Mouse (Mus musculus) MEL (cell line): ENCODE data around the gene Slc25a11. TPM values are rescaled to one million over a fixed set of nuclear protein-coding genes. Genes with fewer than 3 reads are reported as not detected.

ENCODE experiments used
- DNase-seq: peaks from one replicate; pipeline ENCODE4 v3.0.0; 2011; ENCODE audit warnings: low read depth, low spot score
- H3K27ac ChIP-seq: 2 replicates; pipeline ENCODE4 v1.5.1; 2012; ENCODE audit warnings: low read depth, mild to moderate bottlenecking, control low read depth, low read length, moderate library complexity; ENCODE audit not compliant: control insufficient read depth
- H3K27me3 ChIP-seq, 2 experiments: fragments of 150-350 bp in 1 of 2; sonication (generic) in 1 of 2; 2 replicates each; pipeline ENCODE4 v1.6.1; 2012; ENCODE audit warnings: low read length in 2 of 2, mild to moderate bottlenecking in 2 of 2, improper control_type of control experiment in 1 of 2, moderate library complexity in 1 of 2; ENCODE audit not compliant: insufficient read depth in 2 of 2, control insufficient read depth in 1 of 2
- H3K36me3 ChIP-seq, 2 experiments: 2 replicates each; pipeline ENCODE4 v1.6.1; 2012 to 2014; ENCODE audit warnings: low read length in 2 of 2, improper control_type of control experiment in 1 of 2, inconsistent platforms in 1 of 2, mild to moderate bottlenecking in 1 of 2; ENCODE audit not compliant: insufficient read depth in 2 of 2, control insufficient read depth in 1 of 2
- H3K4me1 ChIP-seq, 2 experiments: fragments of 150-350 bp in 1 of 2; sonication (generic) in 1 of 2; 2 replicates each; pipeline ENCODE4 v1.6.1; 2012; ENCODE audit warnings: low read length in 2 of 2, improper control_type of control experiment in 1 of 2, mild to moderate bottlenecking in 1 of 2; ENCODE audit not compliant: insufficient read depth in 2 of 2, control insufficient read depth in 1 of 2
- H3K4me3 ChIP-seq, 2 experiments: fragments of 150-350 bp in 1 of 2; sonication (generic) in 1 of 2; 2 replicates each; pipeline ENCODE4 v1.5.1; 2012; ENCODE audit warnings: low read depth in 2 of 2, low read length in 2 of 2, mild to moderate bottlenecking in 2 of 2, moderate library complexity in 2 of 2, control low read depth in 1 of 2, improper control_type of control experiment in 1 of 2; ENCODE audit not compliant: control insufficient read depth in 1 of 2, insufficient read depth in 1 of 2
- H3K79me2 ChIP-seq: 2 replicates; pipeline ENCODE4 v1.6.1; 2012; ENCODE audit warnings: mild to moderate bottlenecking, low read length, moderate library complexity; ENCODE audit not compliant: control insufficient read depth, poor library complexity, insufficient read depth
- H3K9ac ChIP-seq: 2 replicates; pipeline ENCODE4 v1.6.1; 2012; ENCODE audit warnings: low read depth, mild to moderate bottlenecking, control low read depth, low read length, moderate library complexity; ENCODE audit not compliant: control insufficient read depth, poor library complexity, severe bottlenecking
- H3K9me3 ChIP-seq: fragments of 150-350 bp; sonication (generic); replicated peaks from 2 replicates; pipeline ENCODE4 v1.6.1; 2012; ENCODE audit warnings: mild to moderate bottlenecking, low read length, improper control_type of control experiment, moderate library complexity; ENCODE audit not compliant: insufficient read depth
- CTCF ChIP-seq, 3 experiments: IDR thresholded peaks in 2 of 3; conservative IDR thresholded peaks in 1 of 3; 2 replicates each; pipeline ENCODE4 v1.5.1; 2011 to 2012; ENCODE audit warnings: low read length in 3 of 3, low read depth in 2 of 3, mild to moderate bottlenecking in 2 of 3, improper control_type of control experiment in 1 of 3, inconsistent platforms in 1 of 3, mixed read lengths in 1 of 3, moderate library complexity in 1 of 3; ENCODE audit not compliant: control insufficient read depth in 1 of 3, insufficient read depth in 1 of 3, poor library complexity in 1 of 3, severe bottlenecking in 1 of 3
- E2F4 ChIP-seq: IDR thresholded peaks from 2 replicates; pipeline ENCODE4 v1.6.1; 2011; ENCODE audit warnings: low read depth, low read length, improper control_type of control experiment, borderline replicate concordance
- EP300 ChIP-seq, 2 experiments: IDR thresholded peaks; 2 replicates each; pipeline ENCODE4 v1.6.1; 2011; ENCODE audit warnings: improper control_type of control experiment in 2 of 2, low read length in 2 of 2, low read depth in 1 of 2, mild to moderate bottlenecking in 1 of 2
- ETS1 ChIP-seq: IDR thresholded peaks from 2 replicates; pipeline ENCODE4 v1.6.1; 2012; ENCODE audit warnings: low read depth, mild to moderate bottlenecking, inconsistent platforms, low read length, improper control_type of control experiment, moderate library complexity
- GATA1 ChIP-seq: IDR thresholded peaks from 2 replicates; pipeline ENCODE4 v1.6.1; 2011; ENCODE audit warnings: low read depth, low read length, improper control_type of control experiment
- HCFC1 ChIP-seq: IDR thresholded peaks from 2 replicates; pipeline ENCODE4 v1.6.1; 2012; ENCODE audit warnings: low read depth, mild to moderate bottlenecking, inconsistent platforms, low read length, improper control_type of control experiment, moderate library complexity
- JUND ChIP-seq: IDR thresholded peaks from 2 replicates; pipeline ENCODE4 v1.6.1; 2011; ENCODE audit warnings: low read depth, mild to moderate bottlenecking, improper control_type of control experiment, low read length
- MAX ChIP-seq: IDR thresholded peaks from 2 replicates; pipeline ENCODE4 v1.6.1; 2011; ENCODE audit warnings: low read length, improper control_type of control experiment
- MAZ ChIP-seq: IDR thresholded peaks from 2 replicates; pipeline ENCODE4 v1.6.1; 2012; ENCODE audit warnings: low read depth, mild to moderate bottlenecking, inconsistent platforms, low read length, improper control_type of control experiment
- MEF2A ChIP-seq: IDR thresholded peaks from 2 replicates; pipeline ENCODE4 v1.6.1; 2014; ENCODE audit warnings: low read depth, mild to moderate bottlenecking, inconsistent platforms, low read length, improper control_type of control experiment; ENCODE audit not compliant: poor library complexity, insufficient replicate concordance, severe bottlenecking; ENCODE audit errors: extremely low read depth
- MXI1 ChIP-seq: IDR thresholded peaks from 2 replicates; pipeline ENCODE4 v1.6.1; 2011; ENCODE audit warnings: mild to moderate bottlenecking, low read depth, low read length, improper control_type of control experiment
- MYC ChIP-seq: IDR thresholded peaks from 2 replicates; pipeline ENCODE4 v1.6.1; 2011; ENCODE audit warnings: low read depth, mild to moderate bottlenecking, low read length, improper control_type of control experiment, moderate library complexity
- NELFE ChIP-seq: IDR thresholded peaks from 2 replicates; pipeline ENCODE4 v1.6.1; 2011; ENCODE audit warnings: low read depth, low read length, improper control_type of control experiment
- NRF1 ChIP-seq: IDR thresholded peaks from 2 replicates; pipeline ENCODE4 v1.6.1; 2014; ENCODE audit warnings: low read depth, mild to moderate bottlenecking, inconsistent platforms, low read length, improper control_type of control experiment, moderate library complexity; ENCODE audit not compliant: poor library complexity, insufficient read depth, severe bottlenecking
- POLR2A ChIP-seq, 2 experiments: IDR thresholded peaks; 2 replicates each; pipeline ENCODE4 v1.6.1; 2011 to 2012; ENCODE audit warnings: low read length in 2 of 2, mild to moderate bottlenecking in 2 of 2, control low read depth in 1 of 2, improper control_type of control experiment in 1 of 2, low read depth in 1 of 2, moderate library complexity in 1 of 2; ENCODE audit not compliant: control insufficient read depth in 1 of 2, insufficient read depth in 1 of 2, poor library complexity in 1 of 2
- POLR2AphosphoS2 ChIP-seq: IDR thresholded peaks from 2 replicates; pipeline ENCODE4 v1.6.1; 2011; ENCODE audit warnings: low read length, improper control_type of control experiment
- RAD21 ChIP-seq: IDR thresholded peaks from 2 replicates; pipeline ENCODE4 v1.6.1; 2011; ENCODE audit warnings: mild to moderate bottlenecking, low read depth, low read length, improper control_type of control experiment
- SMC3 ChIP-seq: IDR thresholded peaks from 2 replicates; pipeline ENCODE4 v1.6.1; 2011; ENCODE audit warnings: low read depth, low read length, improper control_type of control experiment
- TBP ChIP-seq: IDR thresholded peaks from 2 replicates; pipeline ENCODE4 v1.8.0; 2011; ENCODE audit warnings: low read depth, low read length, improper control_type of control experiment
- TCF12 ChIP-seq: IDR thresholded peaks from 2 replicates; pipeline ENCODE4 v1.6.1; 2014; ENCODE audit warnings: low read depth, mild to moderate bottlenecking, inconsistent platforms, low read length, improper control_type of control experiment, moderate library complexity
- ZC3H11A ChIP-seq: IDR thresholded peaks from 2 replicates; pipeline ENCODE4 v1.6.1; 2012; ENCODE audit warnings: low read depth, mild to moderate bottlenecking, inconsistent platforms, low read length, improper control_type of control experiment
- ZKSCAN1 ChIP-seq: IDR thresholded peaks from 2 replicates; pipeline ENCODE4 v1.6.1; 2012; ENCODE audit warnings: low read depth, mild to moderate bottlenecking, inconsistent platforms, low read length, improper control_type of control experiment, moderate library complexity
- polyA plus RNA-seq, 2 experiments: library from polyadenylated mRNA; stranded (reverse) in 1 of 2; unstranded in 1 of 2; fragments of >175 nt in 1 of 2; fragments of >200 nt in 1 of 2; gene quantifications; 2 replicates each; pipeline versions ENCODE4 v1.2.1 to v1.2.4; 2012; ENCODE audit warnings: low replicate concordance in 2 of 2, low read depth in 1 of 2; ENCODE audit not compliant: insufficient read length in 2 of 2, insufficient read depth in 1 of 2, missing spikeins in 1 of 2
- total RNA-seq: library from RNA; depleted of rRNA; stranded (reverse); fragments of 300-350 nt; gene quantifications from 2 replicates; pipeline ENCODE4 v1.2.3, GENCODE M21; 2012

Slc25a11 gene
- total and polyA plus RNA-seq, 3 experiments = 96.3 to 145 (median 114) TPM

- peak; percentile 53 for DNase-seq
- H3K4me3 ChIP-seq = no peak overlapping the region
- H3K9ac ChIP-seq = no peak overlapping the region
- TF ChIP-seq NELFE (no peak), MXI1 (no peak), ZC3H11A (peak; percentile 30), SMC3 (peak; percentile 71), CTCF (IDR thresholded peaks at IDR 0.05 in 2 of 3, conservative IDR thresholded peaks at IDR 0.05 in 1 of 3; ENCODE audit: control insufficient read depth in 1 of 3, insufficient read depth in 1 of 3, low read depth in 2 of 3, low read length in 3 of 3, poor library complexity in 1 of 3, severe bottlenecking in 1 of 3) (peak; percentile 53 to 91 (median 69); a peak in 5 of 6 replicates), GATA1 (no peak), RAD21 (peak; percentile 28)
- no peaks in the 10 kb centered on the region for H3K79me2 ChIP-seq
- H3K4me1 ChIP-seq = no peaks in the 10 kb centered on the region
- peaks cover 0 to 11% of the 10 kb centered on the region in 2 experiments; a peak in 2 of 4 replicates for H3K36me3 ChIP-seq
- no peaks in the 10 kb centered on the region for H3K27me3 ChIP-seq
- no peak overlapping the region for H3K27ac ChIP-seq
- no peaks in the 10 kb centered on the region for H3K9me3 ChIP-seq
Measured at GRCm38 (mm10) chr11:70608381-70609066, 38.8 kb downstream of the Slc25a11 start.

GRCm38 (mm10) chr11:70607611-70608010 lies 39.7 kb downstream of the Slc25a11 start:
- Histone ChIP-seq H3K27me3 (no peaks in the 10 kb centered on the region), H3K9ac (no peak overlapping the region), H3K36me3 (peaks cover 0 to 8% of the 10 kb centered on the region in 2 experiments; a peak in 2 of 4 replicates), H3K4me1 (no peaks in the 10 kb centered on the region), H3K27ac (no peak overlapping the region), H3K4me3 (no peak overlapping the region), H3K9me3 (no peaks in the 10 kb centered on the region), H3K79me2 (no peaks in the 10 kb centered on the region)
- DNase-seq = no peak
- TF ChIP-seq MEF2A (no peak), E2F4 (no peak), ZC3H11A (no peak), ZKSCAN1 (no peak), JUND (no peak), MYC (no peak), NRF1 (no peak), ETS1 (no peak), MAZ (no peak), TCF12 (no peak), TBP (no peak), SMC3 (no peak), POLR2AphosphoS2 (no peak), EP300 (IDR thresholded peaks at IDR 0.05; ENCODE audit: low read depth in 1 of 2, low read length in 2 of 2) (no peak), POLR2A (IDR thresholded peaks at IDR 0.05; ENCODE audit: control insufficient read depth in 1 of 2, insufficient read depth in 1 of 2, low read depth in 1 of 2, low read length in 2 of 2, poor library complexity in 1 of 2) (no peak), MAX (no peak), MXI1 (no peak), HCFC1 (no peak)
